Mouse (Mus musculus): Measurements from ENCODE around the gene Derl3. TPM values are rescaled to one million over a fixed set of nuclear protein-coding genes. Genes with fewer than 3 reads are reported as not detected.
"Not testable (repeated sequence)": the region's sequence is repeated elsewhere in the genome, so short reads cannot be mapped to it uniquely, and the experiment has no call there.

Gene Derl3
- polyA plus RNA-seq, 1 experiment from 2014 or later: 0.21 TPM

GRCm38 (mm10) chr10:75855416-75855981 lies 37.7 kb upstream of the Derl3 start:
- Histone ChIP-seq H3K9ac (no peak overlapping the region), H3K4me2 (no peak overlapping the region), H3K9me3 (replicated peaks) (no peaks in the 10 kb centered on the region), H3K36me3 (peaks cover 18% of the 10 kb centered on the region), H3K4me1 (replicated peaks) (peaks cover 37% of the 10 kb centered on the region), H3K27me3 (peaks cover 18% of the 10 kb centered on the region), H3K27ac (no peak overlapping the region), H3K4me3 (replicated peaks) (no peak overlapping the region)
- WGBS (ENCODE audit: insufficient replicate concordance): 87% methylated on average over 15 of the region's 15 CpGs
- ATAC-seq (ENCODE audit: low read depth) (no peak), DNase-seq (no peak)

- WGBS (ENCODE audit: insufficient replicate concordance): 71% methylated on average over 11 of the region's 11 CpGs
- Histone ChIP-seq H3K4me1 (replicated peaks) (peaks cover 42% of the 10 kb centered on the region), H3K36me3 (peaks cover 18% of the 10 kb centered on the region), H3K4me3 (replicated peaks) (no peak overlapping the region), H3K9ac (no peak overlapping the region), H3K9me3 (replicated peaks) (no peaks in the 10 kb centered on the region), H3K27me3 (peaks cover 11% of the 10 kb centered on the region), H3K4me2 (no peak overlapping the region), H3K27ac (no peak overlapping the region)
- no peak for ATAC-seq (ENCODE audit: low read depth)
- DNase-seq: no peak
Observed at GRCm38 (mm10) chr10:75856155-75856907, 36.9 kb upstream of the Derl3 start.

- DNase-seq: no peak
- H3K27me3 ChIP-seq: peaks cover 5% of the 10 kb centered on the region; the same call in 1 of the 2 replicates
- H3K27ac ChIP-seq: no peak overlapping the region
- H3K9me3 ChIP-seq (replicated peaks): no peaks in the 10 kb centered on the region
- H3K4me2 ChIP-seq: no peak overlapping the region
- no peak overlapping the region for H3K4me3 ChIP-seq (replicated peaks)
- WGBS (ENCODE audit: insufficient replicate concordance): 78% methylated on average over 3 of the region's 3 CpGs
- peaks cover 18% of the 10 kb centered on the region for H3K36me3 ChIP-seq
- ATAC-seq (ENCODE audit: low read depth): no peak
- H3K9ac ChIP-seq: no peak overlapping the region
- H3K4me1 ChIP-seq (replicated peaks): peaks cover 42% of the 10 kb centered on the region
Observed at GRCm38 (mm10) chr10:75856976-75857375, 36.2 kb upstream of the Derl3 start.

GRCm38 (mm10) chr10:75857598-75857997 lies 35.6 kb upstream of the Derl3 start:
- ATAC-seq (ENCODE audit: low read depth): no peak
- 0 out of 2 replicates have a peak overlapping the region, but pooled peaks have one; percentile 22 for H3K9ac ChIP-seq

GRCm38 (mm10) chr10:75859107-75859746 lies 34.0 kb upstream of the Derl3 start:
- Histone ChIP-seq H3K9ac (peak overlapping the region; percentile 83), H3K36me3 (peaks cover 18% of the 10 kb centered on the region), H3K4me2 (peak overlapping the region; percentile 93), H3K4me3 (replicated peaks) (peak overlapping the region; percentile 75), H3K27ac (peak overlapping the region; percentile 87), H3K9me3 (replicated peaks) (no peaks in the 10 kb centered on the region), H3K27me3 (no peaks in the 10 kb centered on the region), H3K4me1 (replicated peaks) (peaks cover 36% of the 10 kb centered on the region)
- ATAC-seq (ENCODE audit: low read depth) (peak; percentile 24), DNase-seq (no peak)
- 2% methylated on average over 27 of the region's 27 CpGs for WGBS (ENCODE audit: insufficient replicate concordance)

More at GRCm38 (mm10) chr10:75857598-75857997, 35.6 kb upstream of the Derl3 start:
- H3K27ac ChIP-seq: no peak overlapping the region
- H3K27me3 ChIP-seq: no peaks in the 10 kb centered on the region
- 84% methylated on average over 4 of the region's 4 CpGs for WGBS (ENCODE audit: insufficient replicate concordance)
- DNase-seq: no peak
- no peaks in the 10 kb centered on the region for H3K9me3 ChIP-seq (replicated peaks)
- peaks cover 18% of the 10 kb centered on the region for H3K36me3 ChIP-seq
- H3K4me1 ChIP-seq (replicated peaks): peaks cover 37% of the 10 kb centered on the region
- H3K4me2 ChIP-seq: no peak overlapping the region
- no peak overlapping the region for H3K4me3 ChIP-seq (replicated peaks)

GRCm38 (mm10) chr10:75859786-75860470 lies 33.3 kb upstream of the Derl3 start, which contains the start of gene Mif:
Mif (minus strand) TSS chr10:75860240.
- under 1% methylated on average over 45 of the region's 46 CpGs for WGBS (ENCODE audit: insufficient replicate concordance)

GRCm38 (mm10) chr10:75860746-75861145 lies 32.5 kb upstream of the Derl3 start:
- no peaks in the 10 kb centered on the region for H3K27me3 ChIP-seq
- DNase-seq: no peak
- peaks cover 18% of the 10 kb centered on the region for H3K36me3 ChIP-seq
- peaks cover 36% of the 10 kb centered on the region for H3K4me1 ChIP-seq (replicated peaks)
- H3K4me3 ChIP-seq (replicated peaks): no peak overlapping the region
- ATAC-seq (ENCODE audit: low read depth): no peak
- peak overlapping the region; percentile 93; the same call in 1 of the 2 replicates for H3K4me2 ChIP-seq
- 40% methylated on average over 7 of the region's 7 CpGs for WGBS (ENCODE audit: insufficient replicate concordance)
- H3K27ac ChIP-seq: 0 out of 2 replicates have a peak overlapping the region, but pooled peaks have one; percentile 9
- H3K9me3 ChIP-seq (replicated peaks): no peaks in the 10 kb centered on the region
- no peak overlapping the region for H3K9ac ChIP-seq

More at GRCm38 (mm10) chr10:75859786-75860470, 33.3 kb upstream of the Derl3 start, which contains the start of gene Mif:
- DNase-seq: peak; percentile 90
- H3K9me3 ChIP-seq (replicated peaks); H3K27me3 ChIP-seq: not testable (repeated sequence)
- Histone ChIP-seq H3K9ac (peak within 1 kb of the TSS; percentile 83), H3K4me1 (replicated peaks) (peaks cover 36% of the 10 kb centered on the region), H3K4me3 (replicated peaks) (peak within 1 kb of the TSS; percentile 75), H3K27ac (peak within 1 kb of the TSS; percentile 87), H3K4me2 (peak within 1 kb of the TSS; percentile 93), H3K36me3 (peaks cover 18% of the 10 kb centered on the region)
- peak; percentile 94 for ATAC-seq (ENCODE audit: low read depth)

- ATAC-seq (ENCODE audit: low read depth): no peak
- 67% methylated on average over 5 of the region's 5 CpGs for WGBS (ENCODE audit: insufficient replicate concordance)
Observed at GRCm38 (mm10) chr10:75861587-75861986, 31.6 kb upstream of the Derl3 start.

GRCm38 (mm10) chr10:75872025-75872914 lies 20.9 kb upstream of the Derl3 start:
- DNase-seq: peak; percentile 23
- H3K36me3 ChIP-seq: no peaks in the 10 kb centered on the region
- no peaks in the 10 kb centered on the region for H3K9me3 ChIP-seq (replicated peaks)
- peak; percentile 63 for ATAC-seq (ENCODE audit: low read depth)
- WGBS (ENCODE audit: insufficient replicate concordance): 27% methylated on average over 10 of the region's 10 CpGs
- H3K9ac ChIP-seq: 0 out of 2 replicates have a peak overlapping the region, but pooled peaks have one; percentile 42
- H3K27ac ChIP-seq: no peak overlapping the region
- peaks cover 17% of the 10 kb centered on the region for H3K4me1 ChIP-seq (replicated peaks)
- peak overlapping the region; percentile 63 for H3K4me2 ChIP-seq
- H3K27me3 ChIP-seq: peaks cover 5% of the 10 kb centered on the region; the same call in 1 of the 2 replicates
- peak overlapping the region; percentile 50 for H3K4me3 ChIP-seq (replicated peaks)

More at GRCm38 (mm10) chr10:75861587-75861986, 31.6 kb upstream of the Derl3 start:
- Histone ChIP-seq H3K36me3 (peaks cover 18% of the 10 kb centered on the region), H3K4me3 (replicated peaks) (no peak overlapping the region), H3K27ac (no peak overlapping the region), H3K9ac (no peak overlapping the region), H3K9me3 (replicated peaks) (no peaks in the 10 kb centered on the region), H3K27me3 (0 out of 2 replicates have a peak, but pooled peaks cover 2% of the 10 kb centered on the region), H3K4me2 (no peak overlapping the region), H3K4me1 (replicated peaks) (peaks cover 36% of the 10 kb centered on the region)
- DNase-seq: no peak

- no peaks in the 10 kb centered on the region for H3K9me3 ChIP-seq (replicated peaks)
- DNase-seq (no peak), ATAC-seq (ENCODE audit: low read depth) (peak; percentile 89)
- H3K27ac ChIP-seq: no peak overlapping the region
- no peaks in the 10 kb centered on the region for H3K36me3 ChIP-seq
- WGBS (ENCODE audit: insufficient replicate concordance): 5% methylated on average over 11 of the region's 11 CpGs
- H3K27me3 ChIP-seq: peaks cover 3% of the 10 kb centered on the region; the same call in 1 of the 2 replicates
- peak overlapping the region; percentile 50 for H3K4me3 ChIP-seq (replicated peaks)
- peak overlapping the region; percentile 42; the same call in 1 of the 2 replicates for H3K9ac ChIP-seq
- peak overlapping the region; percentile 63 for H3K4me2 ChIP-seq
- peaks cover 17% of the 10 kb centered on the region for H3K4me1 ChIP-seq (replicated peaks)
Observed at GRCm38 (mm10) chr10:75872915-75873542, 20.2 kb upstream of the Derl3 start.
